Mouse (Mus musculus): Measurements from ENCODE around the gene Ccdc78.
A peak's percentile ranks its signal among the peaks of the same experiment; 100 is the strongest.

GRCm38 (mm10) chr17:25801029-25801428, 14.6 kb downstream of the Ccdc78 start:
- TF ChIP-seq HCFC1 (IDR thresholded peaks at IDR 0.05; ENCODE audit: borderline replicate concordance, insufficient read depth, low read length) (no peak), ZNF384 (IDR thresholded peaks at IDR 0.05; ENCODE audit: low read depth, low read length) (no peak), ZC3H11A (IDR thresholded peaks at IDR 0.05; ENCODE audit: borderline replicate concordance, low read depth, low read length) (peak; percentile 97)

Measured in ES-E14 (cell line).